In genomic region chr1:88304261-88304985, GRCm38 (mm10) we compare ENCODE assay signal across 19 mouse cellular contexts. TPM values are rescaled to one million over a fixed set of nuclear protein-coding genes. Genes with fewer than 3 reads are reported as not detected.
A peak's percentile ranks its signal among the peaks of the same experiment; 100 is the strongest.
DNase-seq lines count a peak whose midpoint lies in the region; ATAC-seq and TF ChIP-seq lines count a peak whose summit lies in the region.
"Had no signal": no experiment of that assay in that cellular context is flagged by ENCODE, and none has a peak within 500 bp of the region (broad histone marks: within the 10 kb centered on the region; RNA-seq: fewer than 3 reads in every experiment).

No protein-coding gene starts in this region.

- H3K36me3 ChIP-seq in liver, embryonic 11.5 days (ENCODE audit: control insufficient read depth, insufficient read depth, low read length), result 0 out of 2 replicates have a peak, but pooled peaks cover 2% of the 10 kb centered on the region
- no peaks in the 10 kb centered on the region for H3K36me3 ChIP-seq in liver, postnatal 0 days (replicated peaks; ENCODE audit: insufficient read depth, low read length)
- H3K36me3 ChIP-seq in limb, embryonic 11.5 days (ENCODE audit: control insufficient read depth, insufficient read depth, low read length), result no peaks in the 10 kb centered on the region
- H3K36me3 ChIP-seq: forebrain, embryonic 15.5 days; heart, embryonic 12.5 days; liver, embryonic 13.5 days; stomach, embryonic 15.5 days had no signal

- H3K9ac ChIP-seq in liver, embryonic 11.5 days (ENCODE audit: low read depth, low read length), result no peak overlapping the region
- no peak overlapping the region for H3K9ac ChIP-seq in liver, postnatal 0 days (replicated peaks)
- no peak overlapping the region for H3K9ac ChIP-seq in limb, embryonic 11.5 days (ENCODE audit: low read length)
- H3K9ac ChIP-seq: forebrain, embryonic 15.5 days; heart, embryonic 12.5 days; liver, embryonic 13.5 days; stomach, embryonic 15.5 days had no signal

- no peak for ATAC-seq in CD4-positive, CD25-positive, alpha-beta regulatory T cell, adult 4 months
- ATAC-seq in liver, embryonic 11.5 days (replicated peaks; ENCODE audit: low FRiP score), result no peak
- no peak for ATAC-seq in liver, postnatal 0 days
- no peak for ATAC-seq in limb, embryonic 11.5 days (ENCODE audit: insufficient number of reproducible peaks, low FRiP score, low TSS enrichment, low read depth)
- ATAC-seq: forebrain, embryonic 15.5 days had no signal

- H3K9me3 ChIP-seq in liver, embryonic 11.5 days (ENCODE audit: control insufficient read depth, low read length), result peaks cover 79% of the 10 kb centered on the region
- peaks cover 14% of the 10 kb centered on the region for H3K9me3 ChIP-seq in liver, postnatal 0 days (ENCODE audit: low read length)
- H3K9me3 ChIP-seq in limb, embryonic 11.5 days (ENCODE audit: control insufficient read depth, low read length), result peaks cover 82% of the 10 kb centered on the region
- H3K9me3 ChIP-seq: stomach, embryonic 15.5 days had no signal

- TF ChIP-seq CTCF in liver, postnatal 0 days (IDR thresholded peaks at IDR 0.05; ENCODE audit: low read depth), result no peak

- no peaks in the 10 kb centered on the region for H3K4me1 ChIP-seq in liver, embryonic 11.5 days (replicated peaks; ENCODE audit: control insufficient read depth, insufficient read depth, low read length)
- H3K4me1 ChIP-seq in liver, postnatal 0 days (ENCODE audit: insufficient read depth), result no peaks in the 10 kb centered on the region
- H3K4me1 ChIP-seq in limb, embryonic 11.5 days (ENCODE audit: control insufficient read depth, insufficient read depth, low read length), result no peaks in the 10 kb centered on the region
- H3K4me1 ChIP-seq: forebrain, embryonic 15.5 days; heart, embryonic 12.5 days; liver, embryonic 13.5 days; stomach, embryonic 15.5 days had no signal

- WGBS in liver, embryonic 11.5 days, result 57% methylated on average over 8 of the region's 8 CpGs
- WGBS in liver, postnatal 0 days (ENCODE audit: insufficient replicate concordance), result 54% methylated on average over 8 of the region's 8 CpGs
- 62% methylated on average over 8 of the region's 8 CpGs for WGBS in limb, embryonic 11.5 days

- DNase-seq in CD4-positive, CD25-positive, alpha-beta regulatory T cell, adult 2 months (ENCODE audit: low read depth, low spot score), result peak; percentile 17
- peak; percentile 40 for DNase-seq in liver, embryonic 11.5 days (ENCODE audit: low spot score)
- DNase-seq in liver, postnatal 0 days, result no peak
- DNase-seq in MN1 (ENCODE audit: low spot score), result peak; percentile 22
- peak; percentile 27 for DNase-seq in limb, embryonic 11.5 days (ENCODE audit: low spot score)
- DNase-seq in frontal cortex, postnatal 25 days (ENCODE audit: low spot score in 2 of 2), result no peak
- no peak for DNase-seq in thymus, postnatal 25 days
- DNase-seq: cerebellum, adult 11 months; cerebellum, postnatal 36 days; kidney, postnatal 4 days; liver, embryonic 13.5 days; right cerebral cortex, postnatal 25 days; thymus, postnatal 14 days had no signal

- no peak overlapping the region for H3K27ac ChIP-seq in liver, embryonic 11.5 days (ENCODE audit: low read depth, low read length)
- no peak overlapping the region for H3K27ac ChIP-seq in liver, postnatal 0 days (ENCODE audit: low read depth)
- no peak overlapping the region for H3K27ac ChIP-seq in limb, embryonic 11.5 days (replicated peaks; ENCODE audit: low read depth, low read length)
- H3K27ac ChIP-seq: forebrain, embryonic 15.5 days; left cerebral cortex, adult 2 months; liver, embryonic 13.5 days; stomach, embryonic 15.5 days had no signal

- H3K4me2 ChIP-seq in liver, embryonic 11.5 days, result no peak overlapping the region
- H3K4me2 ChIP-seq in liver, postnatal 0 days (ENCODE audit: low read depth, low read length), result no peak overlapping the region
- H3K4me2 ChIP-seq in limb, embryonic 11.5 days (ENCODE audit: low read depth, severe bottlenecking), result no peak overlapping the region
- H3K4me2 ChIP-seq: forebrain, embryonic 15.5 days; heart, embryonic 12.5 days; liver, embryonic 13.5 days; stomach, embryonic 15.5 days had no signal

- TF ChIP-seq EP300 in liver, postnatal 0 days (IDR thresholded peaks at IDR 0.05; ENCODE audit: low read depth), result no peak

- no peaks in the 10 kb centered on the region for H3K27me3 ChIP-seq in liver, embryonic 11.5 days (replicated peaks; ENCODE audit: control insufficient read depth, insufficient read depth, low read length)
- no peaks in the 10 kb centered on the region for H3K27me3 ChIP-seq in liver, postnatal 0 days (ENCODE audit: insufficient read depth, low read length)
- H3K27me3 ChIP-seq in limb, embryonic 11.5 days (ENCODE audit: control insufficient read depth, insufficient read depth, low read length), result no peaks in the 10 kb centered on the region
- H3K27me3 ChIP-seq: forebrain, embryonic 15.5 days; heart, embryonic 12.5 days; liver, embryonic 13.5 days; stomach, embryonic 15.5 days had no signal

- H3K4me3 ChIP-seq in liver, embryonic 11.5 days (ENCODE audit: low read depth, low read length), result no peak overlapping the region
- no peak overlapping the region for H3K4me3 ChIP-seq in liver, postnatal 0 days (ENCODE audit: low read depth, low read length)
- no peak overlapping the region for H3K4me3 ChIP-seq in limb, embryonic 11.5 days (ENCODE audit: low read depth, low read length)
- H3K4me3 ChIP-seq: forebrain, embryonic 15.5 days; heart, embryonic 12.5 days; left cerebral cortex, adult 2 months; liver, embryonic 13.5 days; stomach, embryonic 15.5 days had no signal

RNA-seq across cellular contexts. Expression of gene Trpm8, which starts 27.0 kb away (rescaled TPM):
- polyA plus RNA-seq in CD4-positive, CD25-positive, alpha-beta regulatory T cell, adult 4 months (2017; shearing (Covaris generic)), result not detected
- polyA plus RNA-seq in liver, embryonic 11.5 days (2014; fragmentation: Nextera tagmentation; extraction: Ambion mirVana), result not detected in 2 replicates
- not detected in 2 replicates for polyA plus RNA-seq in liver, postnatal 0 days (2015; fragmentation: Nextera tagmentation; extraction: Ambion mirVana)
- not detected in 2 replicates for polyA plus RNA-seq in limb, embryonic 11.5 days (2014; fragmentation: Nextera tagmentation; extraction: Ambion mirVana)
- polyA plus RNA-seq: heart, embryonic 12.5 days; intestine, embryonic 16.5 days; liver, embryonic 13.5 days; stomach, embryonic 15.5 days had no signal

RNA-seq across cellular contexts. Expression of gene Hjurp, which starts 27.0 kb away (rescaled TPM):
- polyA plus RNA-seq in CD4-positive, CD25-positive, alpha-beta regulatory T cell, adult 4 months (2017; shearing (Covaris generic)), result 10 to 100 TPM; 56.6 to 72.9 TPM
- 146 and 168 TPM in 2 replicates for polyA plus RNA-seq in liver, embryonic 11.5 days (2014; fragmentation: Nextera tagmentation; extraction: Ambion mirVana)
- 31.4 and 37.0 TPM in 2 replicates for polyA plus RNA-seq in liver, postnatal 0 days (2015; fragmentation: Nextera tagmentation; extraction: Ambion mirVana)
- 174 and 204 TPM in 2 replicates for polyA plus RNA-seq in limb, embryonic 11.5 days (2014; fragmentation: Nextera tagmentation; extraction: Ambion mirVana)

Comparison
In these comparisons a context has a peak if more than half of its experiments do, and no peak if none do; other contexts are left out.
1. DNase-seq: peak in CD4-positive, CD25-positive, alpha-beta regulatory T cell, adult 2 months (single experiment), liver, embryonic 11.5 days (single experiment), MN1 (single experiment) and limb, embryonic 11.5 days (single experiment); none in liver, postnatal 0 days (single experiment), frontal cortex, postnatal 25 days (0 of 2) and thymus, postnatal 25 days (single experiment).